Mouse (Mus musculus) forebrain, embryonic 12.5 days (tissue): ENCODE measurements around the gene Mpp3. TPM values are rescaled to one million over a fixed set of nuclear protein-coding genes. Genes with fewer than 3 reads are reported as not detected.

Experiments used
- ATAC-seq: fragments of 200-750 bp; cut with Nextera tagmentation; 2 replicates; pipeline ENCODE4 v1.8.0; 2017; ENCODE audit warnings: moderate TSS enrichment; ENCODE audit not compliant: low FRiP score
- H3K27ac ChIP-seq: fragments of 300-500 bp; sonication (generic); 2 replicates; pipeline ENCODE4 v1.5.1; 2016; ENCODE audit warnings: mild to moderate bottlenecking
- H3K27me3 ChIP-seq: fragments of 300-500 bp; sonication (generic); 2 replicates; pipeline ENCODE4 v1.6.1; 2016; ENCODE audit warnings: mild to moderate bottlenecking
- H3K36me3 ChIP-seq: fragments of 300-500 bp; sonication (generic); replicated peaks from 2 replicates; pipeline ENCODE4 v1.6.1; 2016; ENCODE audit warnings: mild to moderate bottlenecking
- H3K4me1 ChIP-seq: fragments of 300-500 bp; sonication (generic); 2 replicates; pipeline ENCODE4 v1.6.1; 2016
- H3K4me2 ChIP-seq: fragments of 300-500 bp; sonication (generic); 2 replicates; pipeline ENCODE4 v1.6.1; 2016; ENCODE audit warnings: mild to moderate bottlenecking, moderate library complexity
- H3K4me3 ChIP-seq: fragments of 300-500 bp; sonication (generic); replicated peaks from 2 replicates; pipeline ENCODE4 v1.5.1; 2016; ENCODE audit warnings: mild to moderate bottlenecking
- H3K9ac ChIP-seq: fragments of 300-500 bp; sonication (generic); 2 replicates; pipeline ENCODE4 v1.6.1; 2016; ENCODE audit warnings: mild to moderate bottlenecking
- H3K9me3 ChIP-seq: fragments of 300-500 bp; sonication (generic); 2 replicates; pipeline ENCODE4 v1.6.1; 2016
- WGBS: fragments of 180-500 bp; shearing (Covaris S2); methylation state at CpG from one replicate; pipeline ENCODE4 v1.1.7; 2016; 5-methylcytosine and 5-hydroxymethylcytosine counted together
- polyA plus RNA-seq: library from polyadenylated mRNA; unstranded; fragments of >200 nt; fragmentation: Nextera tagmentation; extraction: Ambion mirVana; gene quantifications from 2 replicates; pipeline ENCODE4 v1.2.1, GENCODE M21; 2016

Gene Mpp3
- polyA plus RNA-seq: 35.7 and 37.6 TPM in 2 replicates

DNA sequence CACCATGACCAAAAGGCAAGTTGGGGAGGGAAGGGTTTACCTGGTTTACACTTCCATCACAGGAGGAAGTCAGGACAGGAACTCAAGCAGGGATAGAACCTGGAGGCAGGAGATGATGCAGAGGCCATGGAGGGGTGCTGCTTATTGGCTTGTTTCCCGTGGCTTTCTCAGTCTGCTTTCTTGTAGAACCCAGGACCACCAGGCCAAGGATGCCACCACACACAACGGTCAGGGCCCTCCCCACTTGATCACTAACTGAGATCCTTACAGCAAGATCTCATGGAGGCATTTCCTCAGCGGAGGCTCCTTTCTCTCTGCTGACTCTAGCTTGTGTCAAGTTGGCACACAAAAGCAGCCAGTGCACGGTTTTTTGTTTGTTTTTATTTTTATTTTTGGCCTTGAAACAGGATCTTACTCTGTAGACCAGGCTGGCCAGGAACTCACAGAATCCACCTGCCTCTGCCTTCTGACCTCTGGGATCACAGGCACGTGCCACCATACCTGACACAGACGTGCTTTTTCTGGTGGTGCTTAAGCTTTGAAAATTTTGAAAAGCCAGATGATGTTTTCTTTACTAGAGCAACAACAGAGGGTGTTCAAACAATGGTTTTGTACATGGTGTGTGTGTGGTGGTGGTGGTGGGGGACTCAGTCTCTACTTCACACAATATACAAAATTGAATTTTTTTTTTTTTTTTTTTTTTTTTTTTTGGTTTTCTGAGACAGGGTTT lies at the start of gene Mpp3:
Gene Mpp3 (minus strand): TSS at position 375 of the 730 bp plus-strand sequence.
- Histone ChIP-seq H3K4me1 (peaks cover 34% of the 10 kb centered on the region), H3K27ac (peak within 1 kb of the TSS; percentile 95), H3K27me3 (peaks cover 7% of the 10 kb centered on the region), H3K36me3 (peaks cover 12% of the 10 kb centered on the region), H3K9me3 (no peaks in the 10 kb centered on the region), H3K4me2 (peak within 1 kb of the TSS; percentile 78), H3K4me3 (peak within 1 kb of the TSS; percentile 69), H3K9ac (peak within 1 kb of the TSS; percentile 85)
- no peak for ATAC-seq
- WGBS: 69% methylated on average over 6 of the region's 6 CpGs

DNA sequence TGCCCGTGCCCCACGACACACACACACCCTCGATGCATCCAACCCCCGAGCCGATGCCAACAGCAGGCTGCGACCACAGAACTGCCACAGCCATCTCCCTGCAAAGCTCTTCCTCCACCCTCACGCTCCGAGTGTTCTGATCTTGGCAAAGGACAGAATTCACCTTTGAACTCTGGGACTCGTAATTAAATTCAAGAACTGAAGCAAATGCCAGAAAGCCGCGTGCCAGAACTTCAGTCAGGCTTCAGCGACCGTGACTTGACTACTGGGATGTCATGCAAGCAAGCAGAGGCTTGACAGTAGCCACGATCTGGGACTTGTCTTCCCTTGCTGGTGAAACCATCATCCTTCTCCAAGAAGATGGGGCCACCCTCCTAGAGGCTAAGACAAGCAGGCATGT lies 45.5 kb upstream of the Mpp3 start:
- Histone ChIP-seq H3K4me2 (no peak overlapping the region), H3K27ac (no peak overlapping the region), H3K36me3 (peaks cover 33% of the 10 kb centered on the region), H3K9me3 (no peaks in the 10 kb centered on the region), H3K4me3 (no peak overlapping the region), H3K4me1 (peaks cover 7% of the 10 kb centered on the region), H3K27me3 (no peaks in the 10 kb centered on the region), H3K9ac (no peak overlapping the region)
- WGBS: 88% methylated on average over 14 of the region's 14 CpGs
- no peak for ATAC-seq

DNA sequence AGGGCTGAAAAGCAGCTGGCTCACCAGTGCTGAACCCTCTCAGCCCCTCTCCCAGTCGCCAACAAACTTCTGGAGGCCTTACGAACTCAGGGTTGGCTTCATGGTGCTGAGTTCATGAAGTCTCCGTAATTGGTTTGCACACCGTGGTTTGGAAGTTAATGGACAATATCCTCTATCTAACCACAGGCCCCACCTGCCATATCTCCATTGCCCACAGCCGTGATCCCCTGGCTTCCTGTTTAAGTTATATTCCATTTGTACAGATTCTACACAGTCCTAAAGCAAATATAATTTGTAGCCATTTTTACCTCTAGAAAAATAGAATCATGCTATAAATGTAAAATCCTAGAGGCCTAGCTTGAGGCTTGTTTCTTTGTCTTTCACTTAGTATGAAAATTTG lies 44.5 kb upstream of the Mpp3 start:
- peaks cover 26% of the 10 kb centered on the region for H3K36me3 ChIP-seq
- no peak for ATAC-seq
- H3K4me1 ChIP-seq: peaks cover 7% of the 10 kb centered on the region
- no peak overlapping the region for H3K4me3 ChIP-seq
- H3K27me3 ChIP-seq: no peaks in the 10 kb centered on the region
- no peaks in the 10 kb centered on the region for H3K9me3 ChIP-seq
- no peak overlapping the region for H3K4me2 ChIP-seq
- H3K9ac ChIP-seq: no peak overlapping the region
- 0 out of 2 replicates have a peak overlapping the region, but pooled peaks have one; percentile 13 for H3K27ac ChIP-seq
- WGBS: 88% methylated on average over 5 of the region's 5 CpGs

DNA sequence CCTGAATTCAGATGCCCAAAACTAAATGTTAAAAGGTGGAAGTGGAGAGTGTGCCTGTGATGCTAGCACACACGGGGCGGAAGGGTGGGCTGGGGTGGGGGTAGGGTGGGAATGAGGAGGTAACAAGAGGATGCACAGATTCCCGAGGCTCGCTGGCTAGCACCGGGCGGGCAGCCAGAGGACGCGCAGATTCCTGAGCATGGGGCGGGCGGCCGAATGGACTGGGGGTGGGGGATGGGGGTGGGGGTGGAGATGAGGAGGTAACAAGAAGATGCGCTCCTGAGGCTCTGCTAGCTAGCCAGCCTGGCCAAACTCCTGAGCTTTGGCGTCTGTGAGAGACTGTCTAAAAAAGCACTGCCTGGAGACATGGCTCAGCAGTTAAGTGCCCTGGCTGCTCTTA lies 42.2 kb upstream of the Mpp3 start:
- Histone ChIP-seq H3K4me3 (no peak overlapping the region), H3K9me3 (no peaks in the 10 kb centered on the region), H3K27ac (0 out of 2 replicates have a peak overlapping the region, but pooled peaks have one; percentile 25), H3K27me3 (no peaks in the 10 kb centered on the region), H3K4me1 (peaks cover 7% of the 10 kb centered on the region), H3K36me3 (peaks cover 13% of the 10 kb centered on the region), H3K9ac (no peak overlapping the region), H3K4me2 (peak overlapping the region; percentile 22; the same call in 1 of the 2 replicates)
- 8% methylated on average over 13 of the region's 13 CpGs for WGBS
- ATAC-seq: no peak

DNA sequence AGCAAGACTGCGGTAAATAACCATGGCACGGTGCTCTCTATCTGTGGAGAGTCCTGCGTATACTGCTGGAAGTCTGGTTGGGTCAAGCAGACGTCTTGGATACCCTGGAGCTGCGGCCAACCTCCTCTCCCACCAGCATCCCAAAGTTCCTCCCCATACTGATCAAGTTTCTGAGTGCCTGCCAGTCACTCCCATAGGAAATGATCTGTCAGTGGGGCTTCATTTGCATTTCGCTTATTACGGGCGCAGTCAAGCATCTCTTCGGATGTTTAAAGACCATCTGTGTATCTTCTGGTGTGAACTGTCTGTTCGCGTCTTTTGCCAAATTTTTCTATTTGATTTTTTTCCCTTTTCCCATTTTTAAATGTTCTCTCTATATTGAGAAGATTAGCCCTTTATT lies 41.4 kb upstream of the Mpp3 start:
- H3K9ac ChIP-seq: no peak overlapping the region

DNA sequence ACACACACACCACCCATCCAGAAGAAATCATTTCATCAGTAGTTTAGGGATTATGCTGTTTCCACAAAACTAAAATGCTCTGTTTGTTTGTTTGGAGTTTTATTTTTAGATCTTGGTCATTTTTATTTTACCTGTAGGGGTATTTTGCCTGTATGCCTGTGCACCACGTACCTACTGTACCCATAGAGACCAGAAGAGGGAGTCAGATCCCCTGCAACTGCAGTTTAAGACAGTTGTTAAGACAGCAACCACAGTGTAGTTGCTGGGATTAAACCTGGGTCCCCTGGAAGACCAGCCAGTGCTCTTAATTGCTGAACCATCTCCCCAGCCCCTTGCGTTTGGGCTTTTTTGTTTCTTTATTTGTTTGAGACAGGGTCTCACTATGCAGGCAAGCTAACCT lies 40.7 kb upstream of the Mpp3 start:
- no peaks in the 10 kb centered on the region for H3K9me3 ChIP-seq
- H3K4me2 ChIP-seq: no peak overlapping the region
- no peak overlapping the region for H3K27ac ChIP-seq
- peaks cover 7% of the 10 kb centered on the region for H3K4me1 ChIP-seq
- no peak overlapping the region for H3K9ac ChIP-seq
- ATAC-seq: no peak
- H3K4me3 ChIP-seq: no peak overlapping the region
- peaks cover 6% of the 10 kb centered on the region for H3K36me3 ChIP-seq
- 29% methylated on average over 2 of the region's 2 CpGs for WGBS
- no peaks in the 10 kb centered on the region for H3K27me3 ChIP-seq

More for the DNA sequence above, 41.4 kb upstream of the Mpp3 start:
- Histone ChIP-seq H3K4me1 (peaks cover 7% of the 10 kb centered on the region), H3K9me3 (no peaks in the 10 kb centered on the region), H3K27ac (no peak overlapping the region), H3K4me2 (no peak overlapping the region), H3K4me3 (no peak overlapping the region), H3K27me3 (no peaks in the 10 kb centered on the region), H3K36me3 (peaks cover 7% of the 10 kb centered on the region)
- WGBS: 60% methylated on average over 11 of the region's 11 CpGs
- ATAC-seq: no peak

DNA sequence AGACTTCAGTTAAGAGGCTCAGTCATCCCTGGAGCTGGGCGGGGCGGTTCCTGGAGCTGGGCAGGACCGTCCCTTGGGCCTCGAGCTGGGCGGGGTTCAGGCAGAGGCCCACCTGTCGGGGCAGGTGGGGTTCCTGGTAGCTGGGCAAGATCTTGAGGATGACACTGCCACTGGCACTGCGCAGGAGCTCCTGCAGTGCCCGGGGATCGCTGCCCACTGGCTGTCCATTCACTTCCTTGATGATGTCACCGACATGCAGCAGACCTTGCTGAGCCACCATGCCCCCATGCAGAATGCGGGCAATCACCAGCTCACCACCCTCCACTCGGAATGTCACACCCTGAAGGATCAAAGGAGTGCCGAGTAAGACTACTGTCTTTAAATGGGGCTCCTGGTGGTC lies 34.8 kb upstream of the Mpp3 start:
- no peaks in the 10 kb centered on the region for H3K9me3 ChIP-seq
- no peak overlapping the region for H3K4me2 ChIP-seq
- ATAC-seq: no peak
- H3K4me1 ChIP-seq: peaks cover 8% of the 10 kb centered on the region
- WGBS: 80% methylated on average over 13 of the region's 13 CpGs
- H3K4me3 ChIP-seq: no peak overlapping the region
- H3K27ac ChIP-seq: no peak overlapping the region
- H3K9ac ChIP-seq: 0 out of 2 replicates have a peak overlapping the region, but pooled peaks have one; percentile 17
- H3K27me3 ChIP-seq: peaks cover 16% of the 10 kb centered on the region
- peaks cover 39% of the 10 kb centered on the region for H3K36me3 ChIP-seq

DNA sequence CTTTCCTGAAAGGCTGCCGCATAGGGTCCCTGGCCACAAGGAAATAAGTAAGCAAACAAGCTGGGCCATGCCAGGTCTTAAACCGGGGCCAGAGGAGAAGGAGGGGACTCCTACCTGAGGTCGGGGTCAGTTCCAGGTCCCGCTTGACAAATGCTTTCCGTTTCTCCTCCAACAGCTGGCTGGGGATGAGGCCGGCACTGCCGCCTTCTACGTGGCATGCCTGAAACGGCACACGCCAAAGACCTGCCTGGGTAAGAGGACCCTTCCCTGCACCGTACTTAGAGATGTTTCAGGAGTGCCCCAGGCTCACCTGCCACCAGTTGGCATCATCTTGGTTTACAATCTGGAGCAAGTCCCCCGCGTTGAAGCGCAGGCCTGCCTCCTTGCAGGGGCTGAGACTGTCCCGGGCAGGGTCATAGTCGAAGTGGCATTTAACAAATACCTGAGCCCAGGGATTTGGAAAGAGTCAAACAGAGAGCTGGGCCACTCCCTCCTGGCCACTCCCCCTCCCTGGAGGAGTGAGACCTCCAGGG lies 33.7 kb upstream of the Mpp3 start:
- Histone ChIP-seq H3K4me3 (peak overlapping the region; percentile 40; the same call in 1 of the 2 replicates), H3K36me3 (peaks cover 45% of the 10 kb centered on the region), H3K4me2 (peak overlapping the region; percentile 76; the same call in 1 of the 2 replicates), H3K9ac (0 out of 2 replicates have a peak overlapping the region, but pooled peaks have one; percentile 65), H3K27me3 (peaks cover 16% of the 10 kb centered on the region), H3K9me3 (no peaks in the 10 kb centered on the region), H3K4me1 (peaks cover 8% of the 10 kb centered on the region), H3K27ac (no peak overlapping the region)
- WGBS: 30% methylated on average over 16 of the region's 16 CpGs
- ATAC-seq: no peak

DNA sequence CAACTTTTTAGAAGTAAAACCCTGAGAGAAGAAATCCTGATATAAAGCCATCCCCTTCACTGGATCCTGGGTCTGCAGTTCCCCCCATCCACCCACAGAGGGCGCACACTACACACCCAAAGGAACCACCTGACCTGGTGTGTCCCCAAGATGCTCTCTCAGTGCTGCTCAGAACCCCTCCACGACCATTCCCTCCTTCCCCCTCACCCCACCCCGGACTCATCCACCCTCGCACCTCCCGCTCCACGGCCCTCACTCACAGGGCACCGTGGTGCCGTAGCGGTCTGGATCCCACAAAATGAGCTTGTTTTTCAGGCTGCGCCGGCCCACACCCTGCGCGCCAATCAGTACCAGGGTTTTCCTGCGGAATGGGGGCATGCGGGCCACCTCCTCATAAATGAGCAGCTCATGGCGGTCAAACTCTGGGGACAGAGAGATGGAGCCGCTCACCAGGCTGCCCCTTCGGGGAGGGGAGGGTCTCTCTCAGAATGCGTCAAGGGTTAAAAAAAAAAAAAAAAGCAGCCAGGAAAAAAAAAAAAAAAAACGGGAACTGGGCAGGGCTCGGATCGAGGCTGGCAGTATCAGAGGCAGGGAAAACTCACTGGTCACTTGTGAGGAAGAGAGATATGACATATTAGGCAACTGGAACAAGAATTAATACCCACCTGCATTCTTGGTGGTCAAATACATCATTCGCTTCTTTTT lies 33.1 kb upstream of the Mpp3 start:
- ATAC-seq: peak; percentile 85
- 2% methylated on average over 22 of the region's 23 CpGs for WGBS
- peaks cover 48% of the 10 kb centered on the region for H3K36me3 ChIP-seq
- H3K4me2 ChIP-seq: peak overlapping the region; percentile 76
- peaks cover 8% of the 10 kb centered on the region for H3K4me1 ChIP-seq
- peak overlapping the region; percentile 65 for H3K9ac ChIP-seq
- H3K4me3 ChIP-seq: peak overlapping the region; percentile 40
- no peak overlapping the region for H3K27ac ChIP-seq
- no peaks in the 10 kb centered on the region for H3K9me3 ChIP-seq
- peaks cover 16% of the 10 kb centered on the region for H3K27me3 ChIP-seq

DNA sequence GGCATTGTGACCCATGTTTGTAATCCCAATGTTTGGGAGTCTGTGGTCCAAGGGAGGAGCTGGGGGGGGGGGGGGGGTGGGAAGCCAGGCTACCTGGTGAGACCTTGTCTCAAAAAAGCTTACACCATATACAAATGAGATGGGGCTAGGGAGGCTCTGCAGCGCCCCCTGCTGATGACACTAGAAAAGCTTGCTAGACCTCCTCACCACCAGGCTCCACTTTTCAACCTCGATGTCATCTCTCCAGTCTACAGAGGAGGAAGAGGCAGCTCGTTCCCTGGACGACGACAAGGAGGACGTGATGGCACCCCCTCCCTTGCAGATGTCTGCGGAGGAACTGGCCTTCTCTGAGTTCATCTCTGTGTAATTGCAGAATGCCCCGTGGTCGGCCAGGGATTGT lies 25.6 kb upstream of the Mpp3 start:
- no peaks in the 10 kb centered on the region for H3K9me3 ChIP-seq
- no peak overlapping the region for H3K4me2 ChIP-seq
- H3K36me3 ChIP-seq: peaks cover 16% of the 10 kb centered on the region
- H3K4me1 ChIP-seq: no peaks in the 10 kb centered on the region
- 29% methylated on average over 9 of the region's 9 CpGs for WGBS
- H3K27me3 ChIP-seq: 0 out of 2 replicates have a peak, but pooled peaks cover 3% of the 10 kb centered on the region
- no peak for ATAC-seq
- no peak overlapping the region for H3K9ac ChIP-seq
- no peak overlapping the region for H3K27ac ChIP-seq
- H3K4me3 ChIP-seq: no peak overlapping the region

DNA sequence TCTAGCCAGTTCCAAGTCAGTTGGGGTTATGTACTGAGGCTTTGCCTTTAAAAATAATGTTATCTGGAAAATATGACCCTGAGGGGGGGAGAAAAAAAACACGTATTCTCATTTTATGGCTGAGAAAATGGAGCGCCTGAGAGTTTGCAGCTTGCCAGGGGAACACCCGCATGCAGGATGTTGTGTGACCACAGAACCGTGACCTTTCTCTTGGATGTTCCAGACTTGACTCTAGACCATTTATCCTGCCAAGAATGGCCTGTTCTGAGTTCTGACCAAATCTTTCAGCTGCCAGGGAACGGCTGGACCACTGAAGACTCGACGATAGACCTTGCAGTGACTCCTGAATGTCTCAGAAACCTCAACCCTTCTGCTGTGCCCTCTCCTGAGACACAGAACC lies 24.9 kb upstream of the Mpp3 start:
- Histone ChIP-seq H3K4me2 (no peak overlapping the region), H3K4me1 (no peaks in the 10 kb centered on the region), H3K27ac (no peak overlapping the region), H3K4me3 (no peak overlapping the region), H3K27me3 (0 out of 2 replicates have a peak, but pooled peaks cover 3% of the 10 kb centered on the region), H3K9ac (no peak overlapping the region), H3K9me3 (no peaks in the 10 kb centered on the region), H3K36me3 (peaks cover 10% of the 10 kb centered on the region; the same call in 1 of the 2 replicates)
- WGBS: 89% methylated on average over 7 of the region's 7 CpGs
- no peak for ATAC-seq

DNA sequence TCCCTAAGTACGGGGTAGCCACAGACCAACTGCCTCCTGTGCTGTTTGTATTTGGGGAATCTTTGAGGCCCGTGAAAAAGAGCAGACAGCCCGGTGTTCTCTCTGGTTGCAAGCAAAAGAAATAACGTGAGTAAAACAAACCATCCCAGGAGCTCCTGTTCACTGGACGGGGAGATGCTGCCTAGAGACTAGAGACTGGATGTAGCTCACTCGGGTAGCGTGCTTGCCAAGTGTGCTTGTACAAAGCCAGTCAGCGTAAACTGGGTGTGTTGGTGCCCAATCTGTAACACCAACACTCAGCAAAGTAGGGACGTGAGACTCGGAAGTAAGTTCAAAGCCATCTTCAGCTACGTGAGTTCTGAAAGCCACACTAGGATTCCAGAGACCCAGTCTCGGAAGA lies 24.4 kb upstream of the Mpp3 start:
- 84% methylated on average over 12 of the region's 12 CpGs for WGBS
- no peak for ATAC-seq
- no peak overlapping the region for H3K4me3 ChIP-seq

More for the DNA sequence above, 24.4 kb upstream of the Mpp3 start:
- Histone ChIP-seq H3K9me3 (no peaks in the 10 kb centered on the region), H3K36me3 (0 out of 2 replicates have a peak, but pooled peaks cover 5% of the 10 kb centered on the region), H3K27me3 (0 out of 2 replicates have a peak, but pooled peaks cover 3% of the 10 kb centered on the region), H3K27ac (no peak overlapping the region), H3K4me2 (no peak overlapping the region), H3K9ac (no peak overlapping the region), H3K4me1 (no peaks in the 10 kb centered on the region)
